Mouse (Mus musculus): ENCODE data around the gene Kazn. TPM values are rescaled to one million over a fixed set of nuclear protein-coding genes. Genes with fewer than 3 reads are reported as not detected.

The Kazn gene
- polyA plus RNA-seq, 1 experiment from 2014 or later = 29.3 TPM

- Histone ChIP-seq H3K9ac (ENCODE audit: low read depth, low read length) (no peak overlapping the region), H3K4me1 (ENCODE audit: control insufficient read depth, insufficient read depth, low read length) (peaks cover 10% of the 10 kb centered on the region), H3K27me3 (ENCODE audit: control insufficient read depth, insufficient read depth, low read depth, low read length) (no peaks in the 10 kb centered on the region), H3K27ac (ENCODE audit: low read length) (peak overlapping the region; percentile 72), H3K9me3 (replicated peaks; ENCODE audit: control insufficient read depth, low read length, poor library complexity, severe bottlenecking) (0 out of 2 replicates have a peak, but pooled peaks cover 5% of the 10 kb centered on the region), H3K4me3 (ENCODE audit: low read depth, low read length) (no peak overlapping the region), H3K36me3 (ENCODE audit: control insufficient read depth, insufficient read depth, low read length) (peaks cover 2% of the 10 kb centered on the region; the same call in 1 of the 2 replicates), H3K4me2 (ENCODE audit: low read length) (no peak overlapping the region)
- 28% methylated on average over 4 of the region's 4 CpGs for WGBS
- peak; percentile 23; the same call in 1 of the 2 replicates for ATAC-seq
Measured at GRCm38 (mm10) chr4:142267832-142268231, 28.6 kb upstream of the Kazn start.

DNA sequence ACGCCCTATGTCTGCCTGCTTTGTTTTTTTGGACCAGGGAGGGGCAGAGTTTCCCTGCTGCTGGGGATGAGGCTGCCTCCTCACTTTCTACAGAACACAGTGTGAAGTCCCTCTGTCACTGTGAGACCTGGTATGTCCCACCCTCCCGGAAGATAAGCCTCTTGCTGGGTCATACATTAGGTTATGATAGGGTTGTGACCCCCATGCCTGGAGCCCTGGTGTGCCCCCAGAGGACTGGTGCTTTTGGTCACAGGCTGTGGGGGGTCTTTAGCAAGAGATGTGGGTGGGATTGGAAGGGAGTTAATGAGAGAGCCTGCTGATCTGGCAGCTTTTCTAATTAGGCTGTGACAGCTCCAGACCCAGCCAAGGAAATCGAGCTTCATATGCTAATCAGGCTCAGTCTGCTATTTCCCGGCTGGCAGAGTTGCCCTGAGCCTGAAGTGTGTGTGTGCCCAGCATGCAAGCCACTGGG, 28.2 kb upstream of the Kazn start:
- Histone ChIP-seq H3K27me3 (ENCODE audit: control insufficient read depth, insufficient read depth, low read depth, low read length) (no peaks in the 10 kb centered on the region), H3K27ac (ENCODE audit: low read length) (peak overlapping the region; percentile 72), H3K4me1 (ENCODE audit: control insufficient read depth, insufficient read depth, low read length) (peaks cover 10% of the 10 kb centered on the region), H3K9me3 (replicated peaks; ENCODE audit: control insufficient read depth, low read length, poor library complexity, severe bottlenecking) (0 out of 2 replicates have a peak, but pooled peaks cover 5% of the 10 kb centered on the region), H3K36me3 (ENCODE audit: control insufficient read depth, insufficient read depth, low read length) (peaks cover 2% of the 10 kb centered on the region; the same call in 1 of the 2 replicates), H3K9ac (ENCODE audit: low read depth, low read length) (0 out of 2 replicates have a peak overlapping the region, but pooled peaks have one; percentile 42), H3K4me3 (ENCODE audit: low read depth, low read length) (no peak overlapping the region), H3K4me2 (ENCODE audit: low read length) (no peak overlapping the region)
- 6% methylated on average over 4 of the region's 4 CpGs for WGBS
- peak; percentile 87 for ATAC-seq

GRCm38 (mm10) chr4:142264335-142264734, 25.1 kb upstream of the Kazn start:
- Histone ChIP-seq H3K27me3 (ENCODE audit: control insufficient read depth, insufficient read depth, low read depth, low read length) (no peaks in the 10 kb centered on the region), H3K4me1 (ENCODE audit: control insufficient read depth, insufficient read depth, low read length) (peaks cover 10% of the 10 kb centered on the region), H3K27ac (ENCODE audit: low read length) (no peak overlapping the region), H3K36me3 (ENCODE audit: control insufficient read depth, insufficient read depth, low read length) (peaks cover 2% of the 10 kb centered on the region; the same call in 1 of the 2 replicates), H3K9me3 (replicated peaks; ENCODE audit: control insufficient read depth, low read length, poor library complexity, severe bottlenecking) (0 out of 2 replicates have a peak, but pooled peaks cover 5% of the 10 kb centered on the region), H3K9ac (ENCODE audit: low read depth, low read length) (no peak overlapping the region), H3K4me3 (ENCODE audit: low read depth, low read length) (no peak overlapping the region), H3K4me2 (ENCODE audit: low read length) (no peak overlapping the region)
- ATAC-seq = no peak
- 96% methylated on average over 7 of the region's 7 CpGs for WGBS

DNA sequence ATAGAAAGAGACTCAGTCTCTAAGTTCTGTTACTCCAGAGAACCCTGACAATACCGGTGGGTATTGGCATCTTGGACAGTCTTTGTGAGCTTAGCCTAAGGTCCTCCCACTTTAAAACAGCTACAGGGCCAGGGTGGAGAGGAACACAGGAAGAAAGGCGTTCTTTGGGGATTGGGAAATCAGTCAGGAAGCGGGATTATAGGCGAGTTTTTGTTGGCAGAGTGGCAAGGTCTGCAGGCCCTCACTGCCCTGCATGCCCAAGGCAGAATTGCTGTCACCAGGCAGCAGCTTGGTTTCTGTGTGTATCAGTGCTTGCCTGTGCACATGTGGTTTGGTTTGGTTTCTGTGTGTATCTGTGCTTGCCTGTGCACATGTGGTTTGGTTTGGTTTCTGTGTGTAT, 22.5 kb upstream of the Kazn start:
- H3K4me2 ChIP-seq (ENCODE audit: low read length) = no peak overlapping the region
- 58% methylated on average over 4 of the region's 4 CpGs for WGBS
- no peak overlapping the region for H3K4me3 ChIP-seq (ENCODE audit: low read depth, low read length)
- ATAC-seq = no peak; the same call in 1 of the 2 replicates
- no peaks in the 10 kb centered on the region for H3K36me3 ChIP-seq (ENCODE audit: control insufficient read depth, insufficient read depth, low read length)
- no peaks in the 10 kb centered on the region for H3K27me3 ChIP-seq (ENCODE audit: control insufficient read depth, insufficient read depth, low read depth, low read length)
- H3K9ac ChIP-seq (ENCODE audit: low read depth, low read length) = no peak overlapping the region
- H3K9me3 ChIP-seq (replicated peaks; ENCODE audit: control insufficient read depth, low read length, poor library complexity, severe bottlenecking) = no peaks in the 10 kb centered on the region
- no peaks in the 10 kb centered on the region for H3K4me1 ChIP-seq (ENCODE audit: control insufficient read depth, insufficient read depth, low read length)
- H3K27ac ChIP-seq (ENCODE audit: low read length) = no peak overlapping the region

- H3K4me1 ChIP-seq (ENCODE audit: control insufficient read depth, insufficient read depth, low read length) = no peaks in the 10 kb centered on the region
- H3K4me3 ChIP-seq (ENCODE audit: low read depth, low read length) = no peak overlapping the region
- WGBS = 95% methylated on average over 10 of the region's 10 CpGs
- no peaks in the 10 kb centered on the region for H3K36me3 ChIP-seq (ENCODE audit: control insufficient read depth, insufficient read depth, low read length)
- no peaks in the 10 kb centered on the region for H3K27me3 ChIP-seq (ENCODE audit: control insufficient read depth, insufficient read depth, low read depth, low read length)
- no peak overlapping the region for H3K4me2 ChIP-seq (ENCODE audit: low read length)
- ATAC-seq = no peak
- H3K9ac ChIP-seq (ENCODE audit: low read depth, low read length) = no peak overlapping the region
- no peaks in the 10 kb centered on the region for H3K9me3 ChIP-seq (replicated peaks; ENCODE audit: control insufficient read depth, low read length, poor library complexity, severe bottlenecking)
- no peak overlapping the region for H3K27ac ChIP-seq (ENCODE audit: low read length)
Measured at GRCm38 (mm10) chr4:142258730-142259129, 19.5 kb upstream of the Kazn start.

- Histone ChIP-seq H3K27ac (ENCODE audit: low read length) (no peak overlapping the region), H3K4me2 (ENCODE audit: low read length) (no peak overlapping the region), H3K9ac (ENCODE audit: low read depth, low read length) (no peak overlapping the region), H3K4me3 (ENCODE audit: low read depth, low read length) (no peak overlapping the region), H3K9me3 (replicated peaks; ENCODE audit: control insufficient read depth, low read length, poor library complexity, severe bottlenecking) (no peaks in the 10 kb centered on the region), H3K4me1 (ENCODE audit: control insufficient read depth, insufficient read depth, low read length) (0 out of 2 replicates have a peak, but pooled peaks cover 8% of the 10 kb centered on the region), H3K27me3 (ENCODE audit: control insufficient read depth, insufficient read depth, low read depth, low read length) (no peaks in the 10 kb centered on the region), H3K36me3 (ENCODE audit: control insufficient read depth, insufficient read depth, low read length) (no peaks in the 10 kb centered on the region)
- no peak for ATAC-seq
- WGBS = 77% methylated on average over 6 of the region's 6 CpGs
Measured at GRCm38 (mm10) chr4:142254088-142254487, 14.9 kb upstream of the Kazn start.

- no peak overlapping the region for H3K4me3 ChIP-seq (ENCODE audit: low read depth, low read length)
- H3K9me3 ChIP-seq (replicated peaks; ENCODE audit: control insufficient read depth, low read length, poor library complexity, severe bottlenecking) = no peaks in the 10 kb centered on the region
- H3K36me3 ChIP-seq (ENCODE audit: control insufficient read depth, insufficient read depth, low read length) = no peaks in the 10 kb centered on the region
- 0 out of 2 replicates have a peak, but pooled peaks cover 8% of the 10 kb centered on the region for H3K4me1 ChIP-seq (ENCODE audit: control insufficient read depth, insufficient read depth, low read length)
- WGBS = 41% methylated on average over 12 of the region's 12 CpGs
- H3K9ac ChIP-seq (ENCODE audit: low read depth, low read length) = 0 out of 2 replicates have a peak overlapping the region, but pooled peaks have one; percentile 18
- no peaks in the 10 kb centered on the region for H3K27me3 ChIP-seq (ENCODE audit: control insufficient read depth, insufficient read depth, low read depth, low read length)
- H3K4me2 ChIP-seq (ENCODE audit: low read length) = no peak overlapping the region
- H3K27ac ChIP-seq (ENCODE audit: low read length) = no peak overlapping the region
- no peak for ATAC-seq
Measured at GRCm38 (mm10) chr4:142251471-142252354, 12.5 kb upstream of the Kazn start.

DNA sequence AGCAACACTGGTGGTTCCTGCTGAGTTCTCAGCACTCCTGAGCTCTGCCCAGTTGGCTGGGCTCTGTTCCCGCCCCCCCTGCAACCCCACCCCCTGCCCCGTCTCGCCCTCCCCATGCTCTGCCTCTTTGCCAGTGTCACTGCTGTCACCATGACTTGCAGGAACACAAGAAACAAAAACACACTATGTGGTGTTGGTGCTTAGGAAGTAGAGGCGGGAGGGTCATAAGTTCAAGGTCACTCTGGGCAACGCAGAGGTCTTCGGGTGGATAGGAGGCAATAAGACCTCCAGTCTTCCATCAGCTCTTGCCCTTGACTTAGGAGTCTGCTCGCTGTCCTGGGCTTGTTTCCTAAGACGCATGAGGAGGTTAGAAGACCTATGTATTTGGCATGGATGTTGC, 10.9 kb upstream of the Kazn start:
- Histone ChIP-seq H3K4me3 (ENCODE audit: low read depth, low read length) (no peak overlapping the region), H3K27ac (ENCODE audit: low read length) (no peak overlapping the region), H3K4me1 (ENCODE audit: control insufficient read depth, insufficient read depth, low read length) (peaks cover 8% of the 10 kb centered on the region; the same call in 1 of the 2 replicates), H3K9me3 (replicated peaks; ENCODE audit: control insufficient read depth, low read length, poor library complexity, severe bottlenecking) (no peaks in the 10 kb centered on the region), H3K36me3 (ENCODE audit: control insufficient read depth, insufficient read depth, low read length) (no peaks in the 10 kb centered on the region), H3K4me2 (ENCODE audit: low read length) (no peak overlapping the region), H3K27me3 (ENCODE audit: control insufficient read depth, insufficient read depth, low read depth, low read length) (no peaks in the 10 kb centered on the region), H3K9ac (ENCODE audit: low read depth, low read length) (no peak overlapping the region)
- 96% methylated on average over 8 of the region's 8 CpGs for WGBS
- ATAC-seq = no peak

- H3K27me3 ChIP-seq (ENCODE audit: control insufficient read depth, insufficient read depth, low read depth, low read length) = no peaks in the 10 kb centered on the region
- ATAC-seq = 0 out of 2 replicates have a peak, but pooled peaks have one; percentile 28
- H3K4me2 ChIP-seq (ENCODE audit: low read length) = no peak overlapping the region
- H3K4me3 ChIP-seq (ENCODE audit: low read depth, low read length) = no peak overlapping the region
- no peak overlapping the region for H3K9ac ChIP-seq (ENCODE audit: low read depth, low read length)
- 29% methylated on average over 9 of the region's 9 CpGs for WGBS
- no peak overlapping the region for H3K27ac ChIP-seq (ENCODE audit: low read length)
- H3K4me1 ChIP-seq (ENCODE audit: control insufficient read depth, insufficient read depth, low read length) = peaks cover 8% of the 10 kb centered on the region; the same call in 1 of the 2 replicates
- no peaks in the 10 kb centered on the region for H3K9me3 ChIP-seq (replicated peaks; ENCODE audit: control insufficient read depth, low read length, poor library complexity, severe bottlenecking)
- H3K36me3 ChIP-seq (ENCODE audit: control insufficient read depth, insufficient read depth, low read length) = no peaks in the 10 kb centered on the region
Measured at GRCm38 (mm10) chr4:142249401-142249800, 10.2 kb upstream of the Kazn start.

Data from midbrain, embryonic 16.5 days (tissue).